1 mouse cellular context compared by ENCODE assay signal in the genomic region with DNA sequence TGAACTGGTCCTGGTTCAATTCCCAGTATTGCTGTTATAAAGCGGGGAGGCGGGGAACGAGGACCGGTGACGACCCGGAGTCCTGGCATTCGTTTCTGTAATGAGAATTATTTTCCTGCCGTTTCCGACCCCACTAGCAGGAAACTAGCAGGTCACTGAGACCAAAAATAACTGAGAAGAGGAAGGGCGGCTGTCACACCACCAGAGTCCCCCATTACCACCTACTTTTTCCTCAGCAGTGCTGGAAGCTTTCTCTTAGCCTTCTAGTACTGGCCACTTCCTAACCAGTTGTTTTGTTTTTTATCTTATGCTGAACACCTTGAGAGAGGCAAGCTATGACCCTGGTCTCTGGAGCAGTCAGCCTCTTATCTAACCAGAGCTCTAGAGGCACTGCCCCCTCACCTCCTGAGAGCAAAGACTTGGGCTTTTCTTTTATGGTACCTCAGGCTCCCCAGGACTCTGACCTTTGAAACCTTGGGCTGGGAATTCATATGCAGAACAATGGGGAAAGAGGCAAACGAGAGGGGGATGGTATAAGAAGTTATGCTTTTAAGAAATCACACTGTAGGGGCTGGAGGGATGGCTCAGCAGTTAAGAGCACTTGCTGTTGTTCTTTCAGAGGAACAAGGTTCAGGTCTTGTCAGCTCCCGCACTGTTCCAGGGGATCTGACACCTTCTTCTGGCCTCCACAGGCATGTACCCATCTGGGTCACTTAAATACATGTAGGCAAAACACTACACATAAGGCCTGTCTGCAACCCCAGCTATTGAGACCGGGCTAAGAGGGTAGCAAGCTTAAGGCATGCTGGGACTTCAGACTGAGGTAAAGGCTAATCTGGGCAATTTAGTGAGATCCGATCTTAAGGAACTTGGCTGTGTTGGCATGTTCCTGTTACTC.
TF ChIP-seq lines count a peak whose summit lies in the region.

No protein-coding gene starts in this region.

TF ChIP-seq in MEL, 35 proteins besides CTCF, POLR2A, EP300 and RAD21:
- TF ChIP-seq NRF1 (IDR thresholded peaks at IDR 0.05; ENCODE audit: insufficient read depth, low read depth, low read length, poor library complexity, severe bottlenecking): no peak
- no peak for TF ChIP-seq GABPA (IDR thresholded peaks at IDR 0.05; ENCODE audit: low read depth, low read length)
- no peak for TF ChIP-seq MYB (IDR thresholded peaks at IDR 0.05; ENCODE audit: low read depth, low read length)
- no peak for TF ChIP-seq TCF12 (IDR thresholded peaks at IDR 0.05; ENCODE audit: low read depth, low read length)
- TF ChIP-seq ZMIZ1 (IDR thresholded peaks at IDR 0.05; ENCODE audit: low read depth, low read length): no peak
- no peak for TF ChIP-seq MAX (IDR thresholded peaks at IDR 0.05; ENCODE audit: low read length)
- no peak for TF ChIP-seq KAT2A (conservative IDR thresholded peaks at IDR 0.05; ENCODE audit: low read depth, low read length)
- TF ChIP-seq USF1 (IDR thresholded peaks at IDR 0.05; ENCODE audit: low read depth, low read length): no peak
- TF ChIP-seq ETS1 (IDR thresholded peaks at IDR 0.05; ENCODE audit: low read depth, low read length): no peak
- peak; percentile 76 for TF ChIP-seq TAL1 (IDR thresholded peaks at IDR 0.05; ENCODE audit: low read length)
- TF ChIP-seq TBP (IDR thresholded peaks at IDR 0.05; ENCODE audit: low read depth, low read length): no peak
- TF ChIP-seq CHD2 (IDR thresholded peaks at IDR 0.05; ENCODE audit: low read length): no peak
- TF ChIP-seq SIN3A (IDR thresholded peaks at IDR 0.05; ENCODE audit: low read length): no peak
- TF ChIP-seq HCFC1 (IDR thresholded peaks at IDR 0.05; ENCODE audit: low read depth, low read length): peak; percentile 16; the same call in 1 of the 2 replicates
- no peak for TF ChIP-seq GATA1 (IDR thresholded peaks at IDR 0.05; ENCODE audit: low read depth, low read length)
- TF ChIP-seq MYC (IDR thresholded peaks at IDR 0.05; ENCODE audit: low read depth, low read length): no peak
- TF ChIP-seq MAFK (IDR thresholded peaks at IDR 0.05; ENCODE audit: borderline replicate concordance, low read depth, low read length): no peak
- TF ChIP-seq SMC3 (IDR thresholded peaks at IDR 0.05; ENCODE audit: low read depth, low read length): 0 out of 2 replicates have a peak, but pooled peaks have one; percentile 13
- TF ChIP-seq CHD1 (IDR thresholded peaks at IDR 0.05; ENCODE audit: low read depth, low read length): peak; percentile 62; the same call in 1 of the 2 replicates
- TF ChIP-seq ZC3H11A (IDR thresholded peaks at IDR 0.05; ENCODE audit: low read depth, low read length): no peak
- TF ChIP-seq ELF1 (IDR thresholded peaks at IDR 0.05; ENCODE audit: low read depth, low read length): no peak
- no peak for TF ChIP-seq POLR2AphosphoS2 (IDR thresholded peaks at IDR 0.05; ENCODE audit: low read length)
- TF ChIP-seq POLR2AphosphoS5 (IDR thresholded peaks at IDR 0.05; ENCODE audit: borderline replicate concordance, low read depth, low read length): no peak
- no peak for TF ChIP-seq MEF2A (IDR thresholded peaks at IDR 0.05; ENCODE audit: extremely low read depth, insufficient replicate concordance, low read depth, low read length, poor library complexity, severe bottlenecking)
- no peak for TF ChIP-seq ZKSCAN1 (IDR thresholded peaks at IDR 0.05; ENCODE audit: low read depth, low read length)
- no peak for TF ChIP-seq JUND (IDR thresholded peaks at IDR 0.05; ENCODE audit: low read depth, low read length)
- no peak for TF ChIP-seq RCOR1 (IDR thresholded peaks at IDR 0.05; ENCODE audit: low read depth, low read length)
- no peak for TF ChIP-seq NELFE (IDR thresholded peaks at IDR 0.05; ENCODE audit: low read depth, low read length)
- 0 out of 2 replicates have a peak, but pooled peaks have one; percentile 6 for TF ChIP-seq UBTF (IDR thresholded peaks at IDR 0.05; ENCODE audit: borderline replicate concordance, insufficient read depth, low read depth, low read length)
- TF ChIP-seq MAZ (IDR thresholded peaks at IDR 0.05; ENCODE audit: low read depth, low read length): no peak
- no peak for TF ChIP-seq E2F4 (IDR thresholded peaks at IDR 0.05; ENCODE audit: borderline replicate concordance, low read depth, low read length)
- no peak for TF ChIP-seq USF2 (IDR thresholded peaks at IDR 0.05; ENCODE audit: borderline replicate concordance in 1 of 2, insufficient read depth in 1 of 2, low read depth in 1 of 2, low read length in 2 of 2)
- no peak for TF ChIP-seq ZNF384 (IDR thresholded peaks at IDR 0.05; ENCODE audit: low read depth, low read length)
- TF ChIP-seq MXI1 (IDR thresholded peaks at IDR 0.05; ENCODE audit: low read depth, low read length): no peak
- no peak for TF ChIP-seq BHLHE40 (IDR thresholded peaks at IDR 0.05; ENCODE audit: borderline replicate concordance, low read depth, low read length)
